Mouse (Mus musculus) megakaryocyte, embryonic 14.5 days (primary cell): ENCODE results near the gene Arhgap32.

Experiments
- FLI1 ChIP-seq: IDR thresholded peaks from 2 replicates; pipeline ENCODE4 v1.6.1; 2012; ENCODE audit warnings: low read length, inconsistent platforms, mixed read lengths
- GATA1 ChIP-seq: IDR thresholded peaks from 3 replicates; pipeline ENCODE4 v1.6.1; 2012; ENCODE audit warnings: mixed read lengths, low read length, inconsistent platforms, borderline replicate concordance

DNA sequence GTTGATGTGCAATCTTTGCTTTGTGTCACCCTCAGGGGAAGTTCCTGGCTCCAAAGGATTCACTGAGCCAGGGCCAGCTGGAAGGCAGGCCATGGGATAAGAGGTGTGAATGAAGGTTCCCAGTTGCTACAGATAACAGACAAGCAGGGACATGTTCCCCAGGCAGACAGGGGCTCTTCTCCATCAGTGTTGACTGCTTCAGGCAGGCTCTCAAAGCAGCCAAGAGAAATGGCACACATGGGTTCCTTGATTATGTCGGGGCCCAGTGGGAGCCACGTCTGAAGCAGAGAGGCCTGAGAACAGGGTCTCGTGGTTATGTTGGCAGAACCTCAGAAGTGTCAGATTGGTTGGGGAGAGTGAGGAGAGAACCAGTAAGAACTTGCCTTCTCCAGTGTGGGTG is 198.1 kb downstream of the Arhgap32 start:
- TF ChIP-seq FLI1 (no peak), GATA1 (no peak)
